Mouse (Mus musculus) right cerebral cortex, postnatal 14 days (tissue): ENCODE results near the gene Nek9.

Source experiments
- DNase-seq: peaks from one replicate; pipeline ENCODE4 v3.0.0; 2022

The Nek9 gene

GRCm38 (mm10) chr12:85339243-85339729, at the start of gene Nek9:
Gene Nek9, minus strand, starts transcription at chr12:85339362.
- DNase-seq: peak; percentile 98

GRCm38 (mm10) chr12:85385995-85386375, 46.8 kb upstream of the Nek9 start:
- DNase-seq: no peak

- DNase-seq: no peak
Observed at GRCm38 (mm10) chr12:85385329-85385994, 46.3 kb upstream of the Nek9 start.

DNA sequence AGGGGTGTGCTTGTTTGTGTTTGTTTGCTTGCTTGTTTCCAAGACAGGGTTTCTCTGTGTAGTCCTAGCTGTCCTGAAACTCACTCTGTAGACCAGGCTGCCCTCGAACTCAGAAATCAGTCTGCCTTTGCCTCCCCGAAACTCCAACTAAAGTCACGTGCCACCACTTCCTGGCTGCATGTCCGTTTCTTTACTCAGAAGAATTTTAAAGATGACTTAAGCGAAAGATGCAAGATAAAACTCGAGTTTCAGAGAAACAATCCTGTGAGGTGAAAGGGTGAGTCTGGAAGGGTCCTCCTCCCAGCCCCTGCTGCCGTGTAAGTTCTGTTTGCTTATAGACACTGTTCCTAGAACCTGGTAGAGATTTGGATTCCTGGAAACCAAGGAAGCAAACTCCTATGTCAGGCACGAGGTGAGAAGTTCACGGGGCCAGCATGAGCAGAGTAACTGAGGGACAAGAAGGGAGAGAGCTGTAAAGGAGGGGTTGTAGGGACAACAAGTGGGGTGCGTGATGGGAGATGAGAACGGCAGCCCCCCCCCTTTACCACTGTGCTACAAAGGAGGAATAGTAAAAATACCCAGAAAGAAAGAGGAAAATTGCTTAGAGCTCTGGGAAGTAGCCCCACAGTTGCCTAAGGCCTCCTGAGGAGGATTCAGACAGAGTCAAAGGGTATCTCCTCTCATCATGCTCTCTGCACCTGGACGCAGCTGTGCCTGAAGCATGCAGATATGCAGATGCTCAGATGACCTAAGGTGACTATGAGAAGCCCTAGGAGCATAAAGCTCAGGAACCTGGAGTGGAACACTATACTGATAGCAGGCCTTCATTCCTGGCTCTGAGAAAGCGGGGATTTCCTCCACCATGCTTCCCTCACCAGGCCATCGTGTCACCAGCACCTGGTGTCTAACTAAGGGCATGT, 43.9 kb upstream of the Nek9 start:
- DNase-seq: no peak

GRCm38 (mm10) chr12:85381570-85381969, 42.4 kb upstream of the Nek9 start:
- DNase-seq: no peak

DNA sequence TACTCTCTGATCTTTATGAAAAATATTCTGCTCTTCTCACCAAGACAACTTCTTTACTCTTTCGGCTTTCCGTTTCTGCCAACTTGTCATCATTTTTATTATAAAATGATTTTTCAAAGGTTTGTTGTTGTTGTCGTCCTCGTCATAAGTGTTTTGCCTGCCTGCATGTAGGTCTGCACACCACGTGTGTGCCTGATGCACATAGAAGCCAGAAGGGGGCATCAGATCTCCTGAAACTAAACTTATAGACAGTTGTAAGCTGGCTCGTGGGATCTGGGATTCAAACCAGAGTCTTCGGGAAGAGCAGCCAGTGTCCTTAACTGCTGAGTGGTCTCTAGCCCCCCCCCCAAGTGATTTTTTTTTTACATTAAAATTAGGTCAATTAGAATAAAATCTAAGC, 41.8 kb upstream of the Nek9 start:
- DNase-seq: no peak

DNA sequence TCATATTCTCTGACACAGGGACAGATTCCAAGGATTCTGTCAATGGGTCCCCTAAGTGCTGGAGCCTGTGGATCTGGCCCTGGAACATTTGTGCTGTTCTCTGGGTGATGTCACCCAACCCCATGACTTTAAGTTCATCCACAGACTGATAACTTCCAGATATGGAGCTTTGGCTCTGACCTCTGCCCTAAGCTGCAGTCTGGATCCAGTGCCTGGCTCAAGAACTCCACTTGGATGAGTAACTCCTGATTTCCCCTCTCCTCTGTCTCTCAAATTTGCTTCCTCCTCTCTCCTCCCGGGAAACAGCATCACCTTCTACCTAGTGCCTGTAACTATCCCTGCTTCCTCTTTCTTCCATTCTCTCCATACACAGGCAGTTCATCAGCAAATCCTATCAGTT, 41.1 kb upstream of the Nek9 start:
- no peak for DNase-seq

- DNase-seq: no peak
Observed at GRCm38 (mm10) chr12:85378271-85378670, 39.1 kb upstream of the Nek9 start.

- peak; percentile 85 for DNase-seq
Observed at GRCm38 (mm10) chr12:85374561-85375272, 35.6 kb upstream of the Nek9 start, which contains the start of gene Tmed10. Gene Tmed10, minus strand, starts transcription at chr12:85374847.

DNA sequence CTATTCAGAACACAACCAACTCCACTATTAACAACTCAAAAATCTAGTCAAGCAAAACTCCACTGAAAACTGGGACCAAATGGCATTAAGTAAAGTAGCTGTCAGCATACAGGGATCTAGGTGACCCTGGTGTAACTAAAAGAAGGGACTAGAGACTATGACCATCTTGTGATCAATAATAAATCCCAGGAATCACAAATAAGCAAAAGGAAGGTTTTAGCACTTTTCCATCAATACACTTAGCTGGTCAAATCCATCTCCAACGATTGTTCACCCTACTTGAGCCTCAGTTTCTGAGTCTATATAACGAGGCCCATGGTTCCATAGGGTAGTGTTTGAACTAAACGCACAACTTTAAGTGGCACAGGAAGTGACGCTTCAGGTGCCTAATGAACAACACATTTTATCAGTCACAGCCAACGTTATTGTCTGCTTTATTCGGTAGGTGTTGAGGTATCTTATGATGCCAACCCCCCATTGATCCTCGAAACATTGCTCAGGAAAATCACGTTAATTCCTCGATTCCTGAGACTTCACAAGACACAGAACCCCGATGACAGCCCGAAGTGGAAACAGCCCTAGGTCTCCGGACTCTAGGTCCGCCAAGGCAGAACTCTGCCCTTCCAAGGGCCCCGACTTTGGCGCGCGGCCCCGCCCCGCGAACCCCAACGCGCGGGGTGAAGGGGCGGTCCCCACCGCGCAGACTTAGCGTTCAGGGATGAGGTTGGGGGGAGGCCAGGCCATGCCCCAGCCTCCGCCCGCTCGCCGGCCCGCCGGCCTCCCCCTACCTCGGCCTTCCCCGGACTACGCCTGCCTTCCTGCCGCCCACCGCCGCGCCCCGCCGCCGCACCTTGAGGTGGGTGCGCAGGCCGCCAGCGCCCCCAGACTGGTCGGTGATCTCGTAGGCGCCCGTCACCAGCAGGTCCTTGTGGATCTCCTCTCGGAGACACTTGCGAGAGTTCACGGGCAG, 34.7 kb upstream of the Nek9 start:
- peak; percentile 58 for DNase-seq

DNA sequence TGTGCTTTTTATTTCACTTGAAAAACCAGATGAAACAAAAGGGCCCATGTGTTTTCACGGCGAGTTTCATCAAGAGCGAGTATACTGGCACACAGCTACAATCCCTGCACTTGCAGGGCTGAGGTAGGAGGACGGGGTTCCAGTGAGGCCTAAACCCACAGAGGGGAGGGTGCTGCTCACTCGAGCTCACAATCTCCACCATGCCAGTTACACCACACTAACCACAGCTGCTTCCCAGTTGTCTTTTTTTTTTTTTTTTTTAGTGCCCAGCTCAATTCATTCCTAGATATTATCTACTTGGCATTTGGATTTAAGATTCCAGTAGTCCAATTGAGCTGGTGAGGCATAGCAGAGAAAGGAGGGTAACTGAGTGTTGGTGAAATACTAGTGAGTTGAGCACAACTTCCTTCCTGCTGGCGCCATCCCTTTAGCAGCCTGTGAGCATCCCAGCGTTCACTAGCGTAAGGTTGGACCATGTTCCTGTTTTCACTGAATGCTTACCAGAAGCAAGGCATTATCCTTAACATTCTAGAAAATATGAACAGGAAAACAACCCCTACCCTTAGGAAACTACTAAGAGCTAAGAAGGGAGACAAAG, 33.0 kb upstream of the Nek9 start:
- no peak for DNase-seq

DNA sequence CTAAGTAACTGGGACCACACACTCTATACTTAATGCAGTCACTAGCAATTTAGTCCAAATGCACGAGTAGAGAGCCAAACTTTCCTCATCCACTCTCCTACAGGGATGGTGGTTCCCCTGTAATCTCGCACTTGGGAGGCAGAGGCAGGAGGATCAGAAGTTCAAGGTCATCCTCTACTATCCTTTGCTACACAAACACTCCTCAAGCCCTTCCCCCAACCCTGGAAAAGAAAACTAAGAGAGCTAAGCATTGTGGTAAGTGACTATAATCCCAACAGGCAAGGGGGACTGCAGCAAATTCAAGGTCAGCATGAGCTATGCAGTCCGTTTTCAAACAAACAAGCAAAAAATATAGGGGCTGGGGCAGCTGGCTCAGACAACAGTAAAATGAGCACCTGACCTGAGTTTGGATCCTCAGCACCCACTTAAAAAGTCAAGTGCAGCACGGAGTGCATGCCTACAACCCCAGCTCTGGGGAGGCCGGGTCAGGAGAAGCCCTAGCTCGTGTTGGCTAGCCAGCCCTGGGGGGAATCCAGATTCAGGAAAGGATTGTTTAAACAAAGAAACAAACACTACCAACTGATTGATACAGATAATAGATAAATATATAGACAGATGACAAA, 29.4 kb upstream of the Nek9 start:
- DNase-seq: no peak

DNA sequence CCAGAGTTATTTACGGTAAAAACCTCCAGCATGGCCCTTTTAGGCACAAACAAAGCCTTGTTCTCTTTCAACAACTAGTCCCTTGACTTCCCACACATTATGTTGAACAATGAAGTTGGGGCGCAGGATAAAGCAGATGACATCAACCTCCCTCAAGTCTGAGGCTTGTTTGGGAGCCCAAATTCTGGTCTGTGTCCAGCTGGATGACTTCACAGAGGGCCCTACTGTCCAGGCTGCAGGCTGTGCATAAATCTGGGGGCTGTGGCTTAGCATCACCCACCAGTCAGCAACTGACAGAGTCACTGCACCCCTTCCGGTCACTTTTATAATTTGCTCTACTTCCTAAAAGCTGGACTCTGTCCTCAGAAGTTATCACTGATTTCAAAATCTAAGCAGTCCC, 27.1 kb upstream of the Nek9 start:
- no peak for DNase-seq

DNA sequence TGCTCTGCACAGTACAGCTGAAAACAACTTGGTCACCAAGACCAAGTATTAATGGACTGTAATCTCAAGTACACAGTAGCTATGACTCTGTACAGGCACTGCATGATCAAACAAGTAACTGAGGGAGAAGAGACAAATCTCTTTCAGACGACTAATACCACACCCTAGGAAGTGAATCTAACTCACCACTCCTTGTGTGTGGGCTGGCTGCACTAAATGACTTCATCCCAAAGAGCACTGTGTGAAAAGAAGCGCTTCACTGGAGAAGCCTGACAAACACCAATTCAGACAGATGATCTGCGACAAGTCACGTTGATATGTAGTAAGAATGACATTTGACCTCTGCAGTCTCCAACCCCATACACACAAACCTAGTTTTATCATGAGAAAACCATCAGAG, 23.3 kb upstream of the Nek9 start:
- no peak for DNase-seq

DNA sequence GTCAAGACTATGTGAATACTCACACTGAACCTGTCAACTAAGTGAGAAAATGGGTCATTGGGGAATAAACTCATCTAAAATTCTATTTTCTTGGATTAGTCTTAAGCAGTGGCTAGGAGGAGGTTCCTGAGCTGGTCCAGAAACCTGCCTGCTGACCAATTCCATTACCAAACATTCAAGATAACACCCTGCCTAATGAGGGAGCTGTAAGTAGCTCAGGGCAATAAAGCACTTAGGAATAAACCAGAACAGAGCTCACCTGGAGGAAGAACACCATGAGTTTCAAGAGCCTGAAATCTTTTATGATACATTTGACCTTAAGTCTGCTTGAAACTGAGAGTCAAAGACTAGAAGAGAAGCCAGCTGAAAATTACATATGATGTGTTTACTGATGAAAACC, 22.4 kb upstream of the Nek9 start:
- DNase-seq: no peak

GRCm38 (mm10) chr12:85361165-85361564, 22.0 kb upstream of the Nek9 start:
- DNase-seq: no peak

GRCm38 (mm10) chr12:85354061-85354460, 14.9 kb upstream of the Nek9 start:
- DNase-seq: no peak

DNA sequence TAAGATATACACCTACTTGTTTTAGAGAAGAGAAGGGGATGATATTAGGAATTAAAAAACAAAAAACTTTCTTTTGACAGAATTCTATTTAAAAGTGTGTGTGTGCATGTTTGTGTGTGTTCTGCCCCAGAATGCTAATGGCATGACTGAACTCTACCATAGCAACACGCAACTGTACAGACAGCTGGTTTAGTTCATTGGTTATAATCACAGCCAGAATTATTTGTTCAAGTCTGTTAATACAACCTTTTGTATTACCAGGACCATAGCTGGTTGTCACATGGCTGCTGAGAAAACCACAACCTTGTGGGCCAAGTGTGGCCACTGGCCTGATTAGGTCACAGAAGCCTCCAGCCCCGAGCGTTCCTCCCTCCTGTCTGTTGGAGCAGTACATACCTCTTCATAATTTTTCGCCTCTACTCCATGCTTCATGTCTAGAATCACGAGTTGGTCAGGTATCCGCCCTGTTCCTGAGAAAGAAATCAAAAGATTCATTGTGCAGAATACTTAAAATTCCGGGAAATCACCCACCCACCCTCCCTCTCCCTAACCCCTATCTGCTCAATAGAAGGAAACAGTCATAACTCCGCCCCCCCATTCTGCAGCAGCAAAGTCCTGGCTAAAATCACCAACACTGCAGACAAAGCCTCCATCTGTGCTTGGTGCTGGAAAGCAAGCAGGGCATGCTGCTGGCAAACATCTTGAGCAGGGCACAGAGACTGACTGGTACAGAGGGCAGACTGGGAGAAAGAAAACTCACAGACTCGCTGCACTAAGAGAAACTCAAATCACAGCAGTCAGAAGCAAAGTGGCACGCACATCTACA, 11.5 kb upstream of the Nek9 start:
- peak; percentile 18 for DNase-seq

DNA sequence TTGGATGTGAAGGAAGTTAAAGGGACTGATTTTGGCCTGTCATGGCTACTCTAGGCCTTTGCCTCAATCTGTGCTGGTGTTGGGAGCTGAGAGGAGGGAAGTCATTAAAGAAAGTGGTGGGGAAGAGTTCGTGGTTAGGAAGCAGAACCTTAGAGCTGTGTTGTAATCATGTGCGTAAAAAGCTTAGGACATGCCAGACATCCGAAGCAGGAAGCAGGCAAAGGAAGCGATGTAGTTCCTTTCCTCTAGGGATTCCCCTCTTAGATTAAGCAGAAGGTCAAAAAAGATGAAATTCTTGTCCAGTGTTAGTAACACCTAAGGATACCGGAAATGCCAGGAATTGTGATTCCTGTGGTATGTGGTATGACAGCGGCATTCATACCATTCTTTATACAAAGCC, 9.2 kb upstream of the Nek9 start:
- DNase-seq: no peak

- DNase-seq: no peak
Observed at GRCm38 (mm10) chr12:85347196-85347595, 8.0 kb upstream of the Nek9 start.
